Mouse (Mus musculus): ENCODE measurements around the gene Usp36.

Gene Usp36

DNA sequence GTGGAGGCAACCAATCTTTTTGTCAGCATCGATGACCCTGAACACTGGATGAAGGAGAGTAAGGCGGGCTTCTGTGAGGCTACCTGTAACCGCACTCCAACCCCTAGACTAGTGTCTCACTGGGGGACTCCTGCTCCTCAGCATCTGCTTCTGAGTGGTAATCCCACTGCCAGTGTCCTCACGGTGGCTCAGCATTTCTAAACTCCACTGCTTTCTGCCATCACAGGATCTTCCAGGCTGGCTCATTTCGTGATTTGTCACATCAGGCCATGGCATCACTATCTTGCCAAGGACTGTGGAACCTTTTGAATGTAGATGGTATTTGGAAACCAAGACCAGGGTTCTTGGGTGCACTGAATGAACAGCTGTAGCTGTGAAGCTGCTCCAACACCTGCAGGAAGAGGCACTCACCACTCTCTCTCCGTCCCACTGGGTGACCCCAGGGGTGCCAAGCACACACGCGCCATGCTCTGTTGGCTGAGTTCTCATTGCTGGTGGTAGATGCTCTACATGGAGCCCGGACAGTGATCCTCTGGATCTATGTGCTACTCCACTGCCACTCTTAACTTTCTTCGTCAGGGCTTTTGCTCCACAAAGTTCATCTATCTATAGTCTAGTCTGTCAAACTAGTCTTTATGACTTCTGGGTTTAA is 66.5 kb downstream of the Usp36 start:
- no peak for DNase-seq (ENCODE audit: low read depth in 1 of 2, low spot score in 2 of 2)

DNA sequence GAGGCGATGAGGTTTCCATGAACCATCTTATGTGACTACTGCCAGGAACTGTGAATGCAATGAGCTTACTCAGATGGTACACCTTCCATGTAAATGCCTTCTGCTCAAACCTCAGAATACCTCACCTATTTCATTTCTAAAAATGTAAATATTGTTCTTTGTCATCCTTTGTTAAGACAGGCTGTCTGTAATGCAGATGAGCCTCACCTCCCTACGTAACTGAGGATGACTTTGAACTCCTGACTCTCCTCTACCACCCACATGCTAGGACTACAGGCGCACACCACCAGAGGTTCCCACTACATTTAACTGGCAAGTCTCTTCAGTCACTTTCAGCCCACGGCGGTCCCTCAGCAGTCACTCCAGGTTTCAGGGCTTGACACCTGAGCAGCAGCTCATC is 67.1 kb downstream of the Usp36 start:
- no peak for DNase-seq (ENCODE audit: low read depth in 1 of 2, low spot score in 2 of 2)

DNA sequence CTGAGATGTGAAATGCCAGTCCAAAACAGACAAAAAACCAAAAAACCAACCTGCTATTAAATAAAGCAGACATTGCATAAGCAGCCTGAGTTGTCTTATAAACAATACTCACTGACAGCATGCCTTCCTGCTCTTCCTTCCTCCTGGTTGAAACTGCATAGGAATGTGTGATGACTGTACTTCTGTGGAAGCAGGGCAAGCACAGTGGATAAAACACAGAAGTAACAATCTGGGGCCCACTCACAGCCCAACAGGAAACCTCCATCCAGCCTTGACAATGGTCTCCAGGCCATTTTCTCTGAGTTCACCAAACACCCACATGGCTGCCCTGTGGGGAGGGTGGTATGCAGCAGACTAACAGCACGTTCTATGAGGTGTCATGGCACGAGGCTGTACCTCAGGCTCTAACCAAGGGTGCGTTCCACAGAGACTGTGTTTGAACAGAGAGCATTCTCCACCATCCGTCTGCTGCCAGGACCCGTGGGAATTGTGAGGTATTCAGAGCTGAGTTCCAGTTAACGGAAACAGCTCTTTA is 67.6 kb downstream of the Usp36 start:
- no peak for DNase-seq (ENCODE audit: low read depth in 1 of 2, low spot score in 2 of 2)

DNA sequence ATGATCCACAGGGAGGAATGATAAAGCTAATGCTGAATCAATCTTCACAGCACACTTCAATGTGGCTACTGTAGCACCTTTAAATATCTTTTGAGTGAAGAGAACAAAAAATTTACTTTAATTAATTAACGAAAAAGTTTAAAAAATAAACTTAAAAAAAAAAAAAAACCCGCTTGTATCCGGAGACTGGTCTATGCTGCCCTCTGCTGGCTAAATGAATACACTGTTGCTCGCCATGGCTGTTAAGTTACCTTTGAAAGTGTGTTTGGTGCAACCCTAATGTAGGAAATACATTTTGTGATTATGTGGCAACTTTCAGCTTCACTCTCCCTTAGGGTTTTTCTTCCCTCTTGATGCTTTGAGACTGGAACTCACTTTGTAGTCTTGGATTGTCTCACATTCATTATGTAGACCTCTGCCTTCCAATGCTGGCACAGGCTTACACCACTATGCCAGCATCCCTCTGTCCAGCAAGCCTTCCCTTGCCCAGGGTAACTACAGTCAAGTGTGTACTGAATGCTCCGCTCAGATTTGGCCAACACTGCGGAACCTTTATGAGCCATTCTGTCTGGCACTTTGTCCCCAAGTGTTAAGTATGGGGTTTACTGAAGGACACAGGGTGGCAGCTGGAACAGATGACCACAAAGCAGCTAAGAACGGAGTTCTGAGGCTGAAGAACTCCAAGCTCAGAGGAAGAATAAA is 69.3 kb downstream of the Usp36 start:
- DNase-seq (ENCODE audit: low read depth in 1 of 2, low spot score in 2 of 2) = peak in 1 of 2 experiments; percentile 41

DNA sequence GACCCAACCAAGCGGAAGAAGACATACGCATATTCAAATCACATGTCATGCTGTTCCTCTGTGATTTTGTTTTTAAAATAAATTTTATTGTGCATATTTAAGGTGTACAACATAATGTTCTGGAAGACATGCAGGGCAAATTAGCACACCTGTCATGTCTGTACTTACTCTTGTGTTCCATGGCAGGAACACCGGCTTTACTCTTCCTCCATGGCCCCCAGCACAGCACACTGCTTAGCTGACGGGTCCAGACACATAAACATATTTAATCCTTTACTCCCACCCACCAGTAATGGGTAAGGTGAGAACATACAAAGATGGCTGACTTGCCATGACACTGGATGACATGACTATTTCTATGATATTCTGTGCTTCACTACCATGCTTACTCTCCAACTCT is 71.0 kb downstream of the Usp36 start:
- no peak for DNase-seq (ENCODE audit: low read depth in 1 of 2, low spot score in 2 of 2)

DNA sequence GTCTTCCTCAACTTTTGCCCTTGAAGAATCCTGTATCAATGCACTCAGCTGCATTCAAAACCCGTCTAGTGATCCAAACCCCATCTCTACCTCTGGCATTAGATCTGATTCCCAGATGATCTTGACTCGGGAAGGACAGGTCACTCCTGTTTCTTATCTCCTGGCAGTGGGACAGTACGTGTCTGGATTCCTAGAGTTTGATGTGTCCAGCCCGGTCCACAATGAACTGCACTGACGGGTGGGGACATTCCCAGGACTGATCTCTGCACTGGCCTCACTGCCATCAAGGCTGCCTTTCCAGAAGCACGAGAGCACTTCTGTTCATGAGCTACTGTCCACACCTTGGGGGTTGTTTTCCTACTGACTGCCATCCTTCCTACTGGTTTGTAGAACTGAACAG is 73.6 kb downstream of the Usp36 start:
- DNase-seq (ENCODE audit: low read depth in 1 of 2, low spot score in 2 of 2) = no peak

DNA sequence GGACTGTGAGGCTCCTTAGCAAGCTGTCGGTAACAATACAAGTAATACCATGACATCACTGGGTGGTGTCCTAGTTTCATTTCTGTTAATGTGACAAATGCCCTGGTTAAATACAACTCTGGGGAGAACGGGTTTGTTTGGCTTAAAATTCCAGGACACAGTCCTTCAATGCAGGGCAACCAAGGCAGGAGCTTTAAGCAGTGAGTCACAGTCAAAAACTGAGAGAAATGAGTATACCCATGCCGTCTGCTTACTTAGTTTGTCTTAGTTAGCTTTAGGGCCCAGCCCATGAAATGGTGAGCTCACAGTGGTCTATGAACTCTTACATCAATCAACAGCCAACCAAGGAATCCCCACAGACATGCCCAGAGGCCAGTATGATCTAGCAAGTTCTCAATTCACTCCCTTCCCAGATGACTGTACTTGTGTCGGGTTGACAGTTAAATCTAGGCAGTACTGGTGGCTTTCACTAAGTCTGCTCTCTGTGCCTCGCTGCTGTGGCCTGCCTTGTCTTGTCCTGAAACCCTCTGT is 74.1 kb downstream of the Usp36 start:
- DNase-seq (ENCODE audit: low read depth in 1 of 2, low spot score in 2 of 2) = peak in 1 of 2 experiments; percentile 25

DNA sequence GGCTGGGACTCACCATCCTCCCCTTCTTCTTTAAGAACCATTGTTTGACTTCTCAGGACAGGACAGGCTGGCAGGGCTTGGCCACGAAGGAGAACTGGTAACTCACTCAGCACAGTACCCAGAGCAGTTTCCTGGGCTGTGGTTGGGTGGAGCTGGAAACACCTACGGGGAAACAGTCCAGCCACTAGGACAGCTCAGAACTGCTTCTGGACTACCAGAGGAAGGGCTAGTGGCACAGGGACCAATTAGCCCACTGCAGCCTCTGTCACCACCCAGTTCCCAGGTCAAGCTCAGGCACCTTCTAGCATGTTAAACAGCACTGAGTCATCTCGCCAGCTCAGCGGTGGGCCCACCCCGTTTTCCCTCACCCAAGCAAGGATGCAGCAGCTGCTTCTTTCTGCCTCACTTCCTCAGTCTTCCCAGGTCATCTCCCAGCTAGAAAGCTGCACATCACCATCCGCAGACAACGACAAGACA is 77.4 kb downstream of the Usp36 start:
- DNase-seq (ENCODE audit: low read depth in 1 of 2, low spot score in 2 of 2) = peak; percentile 63 to 79

DNA sequence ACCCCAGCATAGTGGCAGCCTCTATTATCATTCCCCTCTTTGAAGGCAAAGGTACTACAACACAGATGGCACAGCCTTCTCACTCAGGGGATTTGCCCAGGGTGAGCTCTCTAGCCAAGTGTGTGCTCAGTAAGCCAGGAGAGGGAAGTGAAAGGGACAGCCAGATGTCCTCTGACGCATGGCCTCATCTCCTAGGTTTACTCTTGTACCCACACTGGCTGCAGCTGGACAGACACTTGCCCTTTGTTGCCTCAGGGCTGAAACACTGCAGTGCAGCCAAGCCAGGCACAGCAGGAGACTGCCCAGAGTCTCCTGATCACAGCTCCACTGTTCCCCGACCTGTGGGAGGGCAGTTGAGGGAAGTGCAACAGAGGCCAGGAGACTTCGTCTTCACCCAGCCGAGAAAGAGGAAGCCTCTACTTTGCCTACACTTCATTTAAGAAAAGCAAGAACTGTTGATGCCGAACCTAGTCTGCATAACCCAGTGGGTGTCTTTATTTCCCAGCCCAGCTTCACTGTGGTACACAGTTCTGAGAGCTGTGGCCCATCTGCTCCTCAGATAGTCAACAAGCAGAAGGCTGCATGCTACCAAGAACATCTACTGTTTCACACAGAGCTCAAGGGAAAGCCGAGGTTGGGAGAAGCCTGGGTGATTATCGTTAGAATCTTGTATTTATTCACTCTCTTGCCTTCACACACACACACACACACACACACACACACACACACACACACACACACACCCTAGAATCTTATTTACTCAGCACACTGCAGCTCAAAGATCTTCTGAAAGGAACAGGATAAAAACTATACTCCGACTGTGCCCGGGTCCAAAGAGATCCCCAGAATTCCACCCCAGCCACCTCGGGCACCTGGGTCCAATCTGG is 78.1 kb downstream of the Usp36 start:
- peak; percentile 81 to 87 for DNase-seq (ENCODE audit: low read depth in 1 of 2, low spot score in 2 of 2)

DNA sequence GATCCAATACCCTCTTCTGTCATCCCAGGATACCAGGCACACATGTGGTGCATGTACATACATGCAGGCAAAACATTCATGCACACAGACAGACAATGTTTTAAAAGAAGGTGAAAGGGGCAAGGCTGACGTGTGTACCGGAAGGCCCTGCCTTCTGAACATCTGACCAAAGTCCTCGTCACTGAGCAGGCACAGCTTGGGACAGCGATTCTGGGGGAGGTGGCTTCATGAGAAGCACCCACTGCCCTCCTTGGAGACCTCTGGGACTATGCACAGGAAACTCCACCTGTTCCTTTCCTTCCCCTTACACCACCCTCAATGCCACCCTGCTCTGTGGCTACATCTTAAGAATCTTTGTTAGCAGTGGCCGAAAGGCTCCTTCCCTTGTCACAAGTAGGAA is 79.1 kb downstream of the Usp36 start:
- DNase-seq (ENCODE audit: low read depth in 1 of 2, low spot score in 2 of 2) = peak in 1 of 2 experiments; percentile 66

DNA sequence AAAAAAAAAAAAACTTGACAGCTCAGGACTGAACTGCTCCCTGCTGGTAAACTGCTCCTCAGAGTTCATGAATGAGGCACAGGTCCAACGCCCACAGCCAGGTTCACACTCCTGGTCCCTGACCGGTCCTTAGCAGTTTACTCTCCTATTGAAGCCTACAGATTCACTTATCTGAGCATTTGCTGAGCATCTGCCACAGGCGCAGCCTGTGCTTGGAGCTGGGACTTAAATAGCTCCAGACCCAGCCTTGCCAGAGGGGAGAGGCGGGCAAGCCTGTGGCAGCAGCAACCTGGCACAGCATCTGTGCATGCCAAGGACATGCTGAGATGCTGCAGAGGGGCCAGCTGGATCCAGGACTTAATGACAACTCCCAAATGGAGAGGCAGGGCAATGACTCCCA is 79.9 kb downstream of the Usp36 start:
- no peak for DNase-seq (ENCODE audit: low read depth in 1 of 2, low spot score in 2 of 2)

All from monocyte, adult 2 months (primary cell).